Mouse (Mus musculus): ENCODE results near the gene Sult2a7.

The Sult2a7 gene

GRCm38 (mm10) chr7:14494130-14494529 is at the start of gene Sult2a7:
TSS of gene Sult2a7 (minus strand) at chr7:14494230.
- DNase-seq (ENCODE audit: low read depth), result no peak

DNA sequence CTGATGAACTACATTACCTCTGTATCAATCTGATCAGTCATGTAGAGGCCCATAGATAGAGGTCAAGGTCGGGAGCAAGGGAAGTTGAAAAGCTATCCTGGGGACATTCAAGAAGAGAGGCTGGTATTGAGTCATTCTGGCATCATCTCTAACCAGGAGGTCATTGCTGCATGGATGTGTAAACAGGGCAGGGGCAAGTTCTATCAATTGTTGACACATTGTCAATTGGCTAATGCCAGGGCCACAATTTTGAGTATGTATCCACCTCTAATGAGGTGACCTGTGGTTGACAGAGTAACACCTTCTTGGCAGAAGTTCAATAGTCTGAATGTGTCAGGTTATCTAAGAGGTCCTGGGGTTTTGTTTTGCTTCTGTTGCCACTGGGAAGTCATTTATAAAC is 31.2 kb upstream of the Sult2a7 start:
- no peak for DNase-seq (ENCODE audit: low read depth)

DNA sequence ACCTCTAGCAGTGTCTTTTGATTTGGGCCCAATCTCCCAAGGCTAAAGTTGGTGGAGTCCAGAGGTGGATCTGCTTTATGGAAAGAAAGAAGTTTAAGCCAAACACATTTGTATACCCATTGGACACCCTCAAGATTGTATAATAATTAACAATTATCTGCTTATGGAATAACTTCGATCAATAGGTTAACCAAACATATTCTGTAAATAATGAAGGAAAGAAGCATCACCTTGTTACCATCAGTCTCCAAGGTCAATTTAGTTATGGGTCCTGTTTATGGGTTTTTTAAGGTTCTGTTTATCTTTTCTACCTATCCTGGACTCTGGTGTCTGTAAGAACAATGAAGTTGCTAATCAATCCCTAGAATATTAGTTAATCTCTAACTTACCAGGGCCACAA is 28.6 kb upstream of the Sult2a7 start:
- DNase-seq (ENCODE audit: low read depth), result no peak

- DNase-seq (ENCODE audit: low read depth), result no peak
Observed at GRCm38 (mm10) chr7:14518301-14518700, 24.3 kb upstream of the Sult2a7 start.

GRCm38 (mm10) chr7:14492886-14493285 is 1.1 kb downstream of the Sult2a7 start:
- no peak for DNase-seq (ENCODE audit: low read depth)

DNA sequence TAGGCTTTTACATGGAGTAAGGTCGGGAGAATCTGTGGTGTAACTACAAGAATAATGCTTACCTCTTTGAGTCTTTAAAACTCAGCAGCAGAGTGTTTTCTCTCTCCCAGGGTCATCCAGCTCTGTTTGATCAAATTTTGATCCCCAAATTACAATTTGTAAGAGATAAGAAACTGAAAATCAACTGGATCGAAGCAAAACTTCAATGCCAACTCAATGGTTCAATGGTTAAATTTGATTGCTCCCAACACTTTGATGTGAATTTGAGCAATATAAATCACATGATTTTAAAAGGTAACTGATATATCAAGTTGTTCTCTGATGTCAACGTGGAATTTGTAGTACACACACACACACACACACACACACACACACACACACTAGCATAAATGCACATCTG is 47.5 kb downstream of the Sult2a7 start, which contains the start of gene Sult2a8:
TSS of gene Sult2a8 (minus strand) at position 236 of the 400 bp plus-strand sequence.
- no peak for DNase-seq (ENCODE audit: low read depth)

- DNase-seq (ENCODE audit: low read depth), result no peak
Observed at GRCm38 (mm10) chr7:14439581-14439980, 54.4 kb downstream of the Sult2a7 start.

- DNase-seq (ENCODE audit: low read depth), result no peak
Observed at GRCm38 (mm10) chr7:14438484-14438883, 55.5 kb downstream of the Sult2a7 start.

GRCm38 (mm10) chr7:14438029-14438428 is 56.0 kb downstream of the Sult2a7 start:
- no peak for DNase-seq (ENCODE audit: low read depth)

All from naive thymus-derived CD4-positive, alpha-beta T cell, adult 2 months (primary cell).